Comparison of ENCODE assay signal across 15 mouse cellular contexts in genomic region chr1:133613817-133614216, GRCm38 (mm10). TPM values are rescaled to one million over a fixed set of nuclear protein-coding genes. Genes with fewer than 3 reads are reported as not detected.
DNase-seq lines count a peak whose midpoint lies in the region; ATAC-seq and TF ChIP-seq lines count a peak whose summit lies in the region.
"Had no signal": no experiment of that assay in that cellular context is flagged by ENCODE, and none has a peak within 500 bp of the region (broad histone marks: within the 10 kb centered on the region; RNA-seq: fewer than 3 reads in every experiment).

No protein-coding gene starts in this region.

- no peak for ATAC-seq in intestine, postnatal 0 days
- ATAC-seq in intestine, embryonic 15.5 days: no peak
- ATAC-seq: activated CD4-positive, CD25-positive, alpha-beta regulatory T cell, adult 4 months had no signal

- TF ChIP-seq EP300 in ES-Bruce4 (IDR thresholded peaks at IDR 0.05; ENCODE audit: insufficient read depth, low read depth, low read length): no peak

- peak; percentile 58 for TF ChIP-seq CTCF in intestine, postnatal 0 days (IDR thresholded peaks at IDR 0.05; ENCODE audit: low read depth)
- peak; percentile 34 for TF ChIP-seq CTCF in ES-Bruce4 (IDR thresholded peaks at IDR 0.05; ENCODE audit: low read depth, low read length)
- 0 out of 2 replicates have a peak, but pooled peaks have one; percentile 2 for TF ChIP-seq CTCF in cortical plate, adult 2 months (IDR thresholded peaks at IDR 0.05; ENCODE audit: extremely low read depth, insufficient read depth, low read length)

- H3K36me3 ChIP-seq in intestine, postnatal 0 days (ENCODE audit: control insufficient read depth, insufficient read depth): peaks cover 7% of the 10 kb centered on the region
- peaks cover 8% of the 10 kb centered on the region for H3K36me3 ChIP-seq in intestine, embryonic 15.5 days
- no peaks in the 10 kb centered on the region for H3K36me3 ChIP-seq in ES-Bruce4 (ENCODE audit: control insufficient read depth, insufficient read depth, low read length, poor library complexity, severe bottlenecking)

- DNase-seq in 3T3-L1 (ENCODE audit: low read depth, low spot score): peak; percentile 35
- no peak for DNase-seq in c-Kit-positive CD71-positive TER-119-positive erythroid progenitor cells, embryonic 14.5 days (ENCODE audit: low spot score)
- DNase-seq in adrenal gland, postnatal 10 days: no peak
- DNase-seq in neural tube, embryonic 10.5 days (ENCODE audit: extremely low spot score, low spot score): no peak
- DNase-seq: cerebellum, adult 9-11 months; layer of hippocampus, postnatal 36 days; right cerebral cortex, postnatal 14 days had no signal

- H3K27me3 ChIP-seq in intestine, postnatal 0 days (replicated peaks; ENCODE audit: control insufficient read depth, insufficient read depth, low read length): no peaks in the 10 kb centered on the region
- H3K27me3 ChIP-seq in intestine, embryonic 15.5 days (replicated peaks): no peaks in the 10 kb centered on the region
- H3K27me3 ChIP-seq in ES-Bruce4 (ENCODE audit: control insufficient read depth, insufficient read depth, low read length, poor library complexity, severe bottlenecking): no peaks in the 10 kb centered on the region

- no peak overlapping the region for H3K27ac ChIP-seq in intestine, postnatal 0 days (ENCODE audit: low read depth, low read length)
- H3K27ac ChIP-seq in intestine, embryonic 15.5 days: no peak overlapping the region
- no peak overlapping the region for H3K27ac ChIP-seq in ES-Bruce4 (ENCODE audit: insufficient read depth, low read length)
- H3K27ac ChIP-seq in cortical plate, adult 2 months (ENCODE audit: insufficient read depth, low read length): no peak overlapping the region

- WGBS in intestine, postnatal 0 days: 86% methylated on average over 3 of the region's 3 CpGs
- WGBS in intestine, embryonic 15.5 days: 80% methylated on average over 3 of the region's 3 CpGs

- H3K4me1 ChIP-seq in intestine, postnatal 0 days (replicated peaks; ENCODE audit: control insufficient read depth, insufficient read depth, low read length): no peaks in the 10 kb centered on the region
- 0 out of 2 replicates have a peak, but pooled peaks cover 8% of the 10 kb centered on the region for H3K4me1 ChIP-seq in intestine, embryonic 15.5 days (replicated peaks)
- peaks cover 2% of the 10 kb centered on the region for H3K4me1 ChIP-seq in ES-Bruce4 (ENCODE audit: control insufficient read depth, insufficient read depth, low read length)
- H3K4me1 ChIP-seq in cortical plate, adult 2 months (ENCODE audit: control insufficient read depth, insufficient read depth, low read length): no peaks in the 10 kb centered on the region

- H3K9ac ChIP-seq in intestine, postnatal 0 days (ENCODE audit: low read depth, low read length): no peak overlapping the region
- no peak overlapping the region for H3K9ac ChIP-seq in intestine, embryonic 15.5 days
- H3K9ac ChIP-seq in ES-Bruce4 (ENCODE audit: low read depth, poor library complexity, severe bottlenecking): no peak overlapping the region

- no peaks in the 10 kb centered on the region for H3K9me3 ChIP-seq in intestine, postnatal 0 days (ENCODE audit: control insufficient read depth)
- H3K9me3 ChIP-seq in intestine, embryonic 15.5 days: no peaks in the 10 kb centered on the region
- H3K9me3 ChIP-seq in ES-Bruce4 (replicated peaks; ENCODE audit: control insufficient read depth, insufficient read depth, low read length, poor library complexity, severe bottlenecking): no peaks in the 10 kb centered on the region

- H3K4me2 ChIP-seq in intestine, postnatal 0 days (replicated peaks; ENCODE audit: low read depth): no peak overlapping the region
- H3K4me2 ChIP-seq in intestine, embryonic 15.5 days (replicated peaks): no peak overlapping the region

- H3K4me3 ChIP-seq in intestine, postnatal 0 days (ENCODE audit: low read depth, low read length): no peak overlapping the region
- no peak overlapping the region for H3K4me3 ChIP-seq in intestine, embryonic 15.5 days (replicated peaks)
- no peak overlapping the region for H3K4me3 ChIP-seq in ES-Bruce4 (ENCODE audit: low read depth, low read length)
- no peak overlapping the region for H3K4me3 ChIP-seq in cortical plate, adult 2 months (ENCODE audit: insufficient read depth, low read length)

- TF ChIP-seq POLR2A in ES-Bruce4 (IDR thresholded peaks at IDR 0.05; ENCODE audit: insufficient read depth, low read length): no peak
- TF ChIP-seq POLR2A in cortical plate, adult 2 months (IDR thresholded peaks at IDR 0.05; ENCODE audit: extremely low read depth, insufficient read depth, low read length): no peak

RNA-seq across cellular contexts. Expression of gene Snrpe, which starts 3.7 kb away (rescaled TPM):
- polyA plus RNA-seq in intestine, postnatal 0 days (2015; fragmentation: Nextera tagmentation; extraction: Ambion mirVana): 348 and 361 TPM in 2 replicates
- polyA plus RNA-seq in intestine, embryonic 15.5 days (2015; fragmentation: Nextera tagmentation; extraction: Ambion mirVana): 625 and 637 TPM in 2 replicates
- 434 and 488 TPM in 2 replicates for polyA plus RNA-seq in ES-Bruce4 (2011; ENCODE audit: insufficient read depth, insufficient read length, low read depth, missing spikeins)
- polyA plus RNA-seq in cortical plate, adult 2 months (2012; rRNA removed): 91.1 and 101 TPM in 2 replicates
- total RNA-seq in adrenal gland, postnatal 10 days (2021): 100 to 1,000 TPM; 125 to 135 TPM

RNA-seq across cellular contexts. Expression of gene Zbed6, which starts 46.9 kb away (rescaled TPM):
- polyA plus RNA-seq in intestine, postnatal 0 days (2015; fragmentation: Nextera tagmentation; extraction: Ambion mirVana): 0.90 and 0.93 TPM in 2 replicates
- polyA plus RNA-seq in intestine, embryonic 15.5 days (2015; fragmentation: Nextera tagmentation; extraction: Ambion mirVana): not detected in 2 replicates
- polyA plus RNA-seq in ES-Bruce4 (2011; ENCODE audit: insufficient read depth, insufficient read length, low read depth, missing spikeins): 36.9 and 38.4 TPM in 2 replicates
- 4.5 and 5.9 TPM in 2 replicates for polyA plus RNA-seq in cortical plate, adult 2 months (2012; rRNA removed)
- total RNA-seq in adrenal gland, postnatal 10 days (2021): 10 to 100 TPM in 1 of 2 experiments, 1 to 10 TPM in 1; 8.4 to 13.0 TPM
- polyA plus RNA-seq: activated CD4-positive, CD25-positive, alpha-beta regulatory T cell, adult 4 months; intestine, embryonic 14.5 days; liver, embryonic 16.5 days; stomach, embryonic 16.5 days had no signal

RNA-seq across cellular contexts. Expression of gene Gm38394, which starts 47.3 kb away (rescaled TPM):
- polyA plus RNA-seq in intestine, postnatal 0 days (2015; fragmentation: Nextera tagmentation; extraction: Ambion mirVana): 1.9 and 2.5 TPM in 2 replicates
- polyA plus RNA-seq in intestine, embryonic 15.5 days (2015; fragmentation: Nextera tagmentation; extraction: Ambion mirVana): 4.4 and 5.0 TPM in 2 replicates
- 79.1 and 81.1 TPM in 2 replicates for polyA plus RNA-seq in ES-Bruce4 (2011; ENCODE audit: insufficient read depth, insufficient read length, low read depth, missing spikeins)
- 5.2 and 5.5 TPM in 2 replicates for polyA plus RNA-seq in cortical plate, adult 2 months (2012; rRNA removed)
- total RNA-seq in adrenal gland, postnatal 10 days (2021): 10 to 100 TPM; 31.6 to 39.5 TPM

Comparison
In these comparisons a context has a peak if more than half of its experiments do, and no peak if none do; other contexts are left out.
1. CTCF ChIP-seq: peak in every context shown above with its lines; median percentile 58 in intestine, postnatal 0 days; 34 in ES-Bruce4; 2 in cortical plate, adult 2 months.
2. RNA of gene Gm38394, which starts 47.3 kb away (polyA plus RNA-seq): 79.1 to 81.1 TPM in ES-Bruce4; 5.2 to 5.5 TPM in cortical plate, adult 2 months, 4.4 to 5.0 TPM in intestine, embryonic 15.5 days and 1.9 to 2.5 TPM in intestine, postnatal 0 days; every median in the first group is over 10 times any median in the second.